Mouse (Mus musculus) kidney, adult 10 weeks (tissue): ENCODE data around the gene Vmn2r106. TPM values are rescaled to one million over a fixed set of nuclear protein-coding genes. Genes with fewer than 3 reads are reported as not detected.

Experiments
- polyA plus RNA-seq: library from polyadenylated mRNA; stranded (reverse); fragments of 350-450 nt; fragmentation: Illumina TruSeq; extraction: RNeasy Lipid Tissue Mini Kit (QIAGEN cat#74804); gene quantifications from one replicate; pipeline ENCODE4 v1.2.3, GENCODE M21; 2014; ENCODE audit warnings: low read depth, low replicate concordance

Gene Vmn2r106
- polyA plus RNA-seq, result not detected

GRCm38 (mm10) chr17:20285453-20285852 lies at the start of gene Vmn2r106:
TSS of gene Vmn2r106 (minus strand) at chr17:20285553.

GRCm38 (mm10) chr17:20234952-20235351 lies 50.4 kb downstream of the Vmn2r106 start, which contains the start of gene Vmn2r105:
TSS of gene Vmn2r105 (minus strand) at chr17:20235052.

Other genes with a start within 250 kb of the Vmn2r106 start
- not detected for gene Vmn2r104, start 237.2 kb downstream of the Vmn2r106 start, polyA plus RNA-seq
- not detected for gene Fpr-rs7, start 171.3 kb downstream of the Vmn2r106 start, polyA plus RNA-seq
- not detected for gene Fpr-rs6, start 102.5 kb downstream of the Vmn2r106 start, polyA plus RNA-seq
- gene Vmn2r105, start 50.5 kb downstream of the Vmn2r106 start, polyA plus RNA-seq, result not detected
- not detected for gene Vmn2r107, start 59.7 kb upstream of the Vmn2r106 start, polyA plus RNA-seq
- not detected for gene Vmn1r224, start 128.6 kb upstream of the Vmn2r106 start, polyA plus RNA-seq
- not detected for gene Vmn2r108, start 195.8 kb upstream of the Vmn2r106 start, polyA plus RNA-seq
- gene Vmn1r225, start 212.6 kb upstream of the Vmn2r106 start, polyA plus RNA-seq, result not detected